Mouse (Mus musculus) bone marrow macrophage, adult 2 months (primary cell): ENCODE results near the gene Stxbp6.

ENCODE experiments used
- CTCF ChIP-seq: IDR thresholded peaks from 2 replicates; pipeline ENCODE4 v1.5.1; 2012; ENCODE audit warnings: low read depth, mild to moderate bottlenecking, low read length, moderate library complexity
- POLR2A ChIP-seq: IDR thresholded peaks from 2 replicates; pipeline ENCODE4 v1.6.1; 2012; ENCODE audit warnings: mild to moderate bottlenecking, low read depth, low read length, borderline replicate concordance

GRCm38 (mm10) chr12:45082379-45083144, 8.1 kb upstream of the Stxbp6 start:
- TF ChIP-seq POLR2A (no peak), CTCF (no peak)
